Mouse (Mus musculus) liver, embryonic 11.5 days (tissue): ENCODE measurements at regions not wholly inside any gene's neighbourhood (a gene's known extent, or its start where the extent isn't known, plus 50 kb on each side); places are given as distances from the start of the nearest gene placed in this dataset.

ENCODE experiments used
- ATAC-seq: fragments of 200-750 bp; cut with Nextera tagmentation; replicated peaks from 2 replicates; pipeline ENCODE4 v1.8.0; 2017; ENCODE audit warnings: moderate number of reproducible peaks, mild to moderate bottlenecking, moderate TSS enrichment, moderate library complexity; ENCODE audit not compliant: low FRiP score
- DNase-seq: peaks from one replicate; pipeline ENCODE4 v3.0.0-alpha.2; 2017; ENCODE audit warnings: low spot score
- H3K27ac ChIP-seq: fragments of 300-500 bp; sonication (generic); 2 replicates; pipeline ENCODE4 v1.5.1; 2014; ENCODE audit warnings: mild to moderate bottlenecking, low read depth, low read length, control low read depth
- H3K27me3 ChIP-seq: fragments of 300-500 bp; sonication (generic); replicated peaks from 2 replicates; pipeline ENCODE4 v1.6.1; 2014; ENCODE audit warnings: low read length, mixed read lengths; ENCODE audit not compliant: control insufficient read depth, insufficient read depth
- H3K36me3 ChIP-seq: fragments of 300-500 bp; sonication (generic); 2 replicates; pipeline ENCODE4 v1.6.1; 2014; ENCODE audit warnings: mild to moderate bottlenecking, low read length, moderate library complexity, mixed read lengths; ENCODE audit not compliant: control insufficient read depth, insufficient read depth
- H3K4me1 ChIP-seq: fragments of 300-500 bp; sonication (generic); replicated peaks from 2 replicates; pipeline ENCODE4 v1.6.1; 2014; ENCODE audit warnings: low read length, mixed read lengths; ENCODE audit not compliant: control insufficient read depth, insufficient read depth
- H3K4me2 ChIP-seq: fragments of 300-500 bp; sonication (generic); 2 replicates; pipeline ENCODE4 v1.6.1; 2014; ENCODE audit warnings: mild to moderate bottlenecking, control low read depth, moderate library complexity
- H3K4me3 ChIP-seq: fragments of 300-500 bp; sonication (generic); 2 replicates; pipeline ENCODE4 v1.5.1; 2014; ENCODE audit warnings: low read depth, low read length, control low read depth
- H3K9ac ChIP-seq: fragments of 300-500 bp; sonication (generic); 2 replicates; pipeline ENCODE4 v1.6.1; 2014; ENCODE audit warnings: low read depth, low read length, control low read depth
- H3K9me3 ChIP-seq: fragments of 300-500 bp; sonication (generic); 2 replicates; pipeline ENCODE4 v1.6.1; 2016; ENCODE audit warnings: low read length, inconsistent platforms, mixed read lengths; ENCODE audit not compliant: control insufficient read depth
- WGBS: fragments of 180-500 bp; shearing (Covaris S2); extraction: QIAGEN DNeasy Blood & Tissue Kit; methylation state at CpG from one replicate; pipeline ENCODE4 v1.1.7; 2014; 5-methylcytosine and 5-hydroxymethylcytosine counted together

DNA sequence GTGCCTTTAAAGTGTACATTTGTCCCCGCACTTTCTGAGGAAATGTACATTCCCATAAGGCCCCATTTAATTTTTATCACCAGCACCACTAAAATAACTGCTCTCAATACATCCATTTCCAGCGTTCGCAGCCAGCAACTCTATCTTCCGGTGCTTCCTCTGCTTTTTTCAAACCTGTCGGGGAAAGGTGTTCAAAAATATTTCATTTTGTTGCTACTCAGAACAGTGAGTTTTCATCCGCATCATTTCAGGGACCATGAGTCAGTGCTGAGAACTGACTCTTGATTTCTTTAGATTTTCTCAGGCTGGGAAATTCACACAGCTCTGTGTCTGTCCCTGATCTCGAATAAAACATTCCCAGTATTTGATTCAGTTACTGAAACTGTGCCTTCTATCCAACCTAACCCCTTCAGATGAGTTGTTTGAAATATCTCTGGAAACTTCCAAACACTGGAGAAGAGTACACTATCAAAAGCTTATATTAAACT is 959.4 kb downstream of the Brinp1 start:
- Histone ChIP-seq H3K4me3 (no peak overlapping the region), H3K9me3 (no peaks in the 10 kb centered on the region), H3K27me3 (no peaks in the 10 kb centered on the region), H3K36me3 (no peaks in the 10 kb centered on the region), H3K4me2 (no peak overlapping the region), H3K27ac (no peak overlapping the region), H3K4me1 (no peaks in the 10 kb centered on the region), H3K9ac (no peak overlapping the region)
- no peak for ATAC-seq
- no peak for DNase-seq
- 76% methylated on average over 7 of the region's 7 CpGs for WGBS

DNA sequence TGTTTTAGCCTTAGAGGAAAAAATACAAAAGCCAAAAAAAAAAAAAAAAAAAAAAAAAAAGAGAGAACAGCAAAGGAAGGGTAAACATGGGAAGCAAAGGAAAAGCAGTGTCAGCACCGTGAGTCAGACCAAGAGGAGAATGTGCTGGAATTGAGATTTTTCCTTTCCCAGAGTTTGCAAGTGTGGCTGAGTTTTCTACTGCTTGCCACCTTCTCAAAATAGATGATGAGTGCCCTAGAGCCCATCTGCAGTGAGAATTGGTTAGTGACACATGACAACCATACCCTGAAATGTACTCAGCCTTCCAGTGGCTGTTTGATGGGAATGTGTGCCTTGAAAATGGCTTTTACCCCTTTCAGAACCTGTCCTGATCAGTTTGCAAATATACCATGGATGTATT is 990.7 kb downstream of the Brinp1 start:
- Histone ChIP-seq H3K9me3 (no peaks in the 10 kb centered on the region), H3K4me3 (no peak overlapping the region), H3K9ac (no peak overlapping the region), H3K27ac (no peak overlapping the region), H3K4me1 (no peaks in the 10 kb centered on the region), H3K27me3 (no peaks in the 10 kb centered on the region), H3K4me2 (no peak overlapping the region), H3K36me3 (no peaks in the 10 kb centered on the region)
- WGBS, result 67% methylated on average over 1 of the region's 1 CpGs
- no peak for ATAC-seq
- no peak for DNase-seq

DNA sequence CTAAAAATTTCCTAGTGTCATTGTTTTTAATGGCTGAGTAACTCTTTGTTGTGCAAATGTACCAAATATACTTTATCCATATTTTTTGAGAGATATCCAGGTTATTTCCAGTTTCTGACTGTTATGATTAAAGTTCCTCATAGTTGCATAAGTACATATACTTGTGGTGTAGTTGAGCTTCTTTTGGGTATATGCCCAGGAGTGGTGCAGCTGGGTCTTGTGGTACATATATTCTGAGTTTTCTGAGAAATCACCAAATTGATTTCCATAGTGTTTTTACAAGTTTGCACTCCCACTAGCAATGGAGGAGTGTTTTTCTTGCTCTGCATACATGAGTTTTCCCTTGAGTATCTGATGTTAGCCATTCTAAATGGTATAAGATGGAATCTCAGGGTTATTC is 1006.2 kb downstream of the Brinp1 start:
- Histone ChIP-seq H3K4me1 (no peaks in the 10 kb centered on the region), H3K9ac (no peak overlapping the region), H3K4me2 (no peak overlapping the region), H3K9me3 (no peaks in the 10 kb centered on the region), H3K36me3 (no peaks in the 10 kb centered on the region), H3K4me3 (no peak overlapping the region), H3K27ac (no peak overlapping the region), H3K27me3 (no peaks in the 10 kb centered on the region)
- no peak for ATAC-seq
- no peak for DNase-seq

DNA sequence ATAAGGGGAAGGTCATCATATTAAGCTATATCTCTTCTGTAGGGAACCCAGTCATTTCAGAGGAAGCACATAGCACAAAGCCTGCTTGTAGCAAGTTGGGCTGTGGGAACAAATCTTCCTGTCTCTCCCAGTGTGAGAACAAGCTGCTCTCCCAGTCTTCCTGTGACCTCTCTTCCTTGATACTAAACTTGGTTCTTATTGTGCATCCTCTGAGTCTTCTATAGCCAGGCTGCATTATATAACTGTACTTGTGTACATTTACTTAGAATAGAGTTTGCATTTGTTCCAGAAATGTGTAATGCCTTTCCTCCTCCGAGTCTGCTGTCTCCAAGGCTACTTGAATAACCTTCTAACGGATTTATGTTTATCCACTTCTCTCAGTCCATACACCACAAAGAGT is 1021.7 kb downstream of the Brinp1 start:
- Histone ChIP-seq H3K27me3 (no peaks in the 10 kb centered on the region), H3K36me3 (no peaks in the 10 kb centered on the region), H3K27ac (no peak overlapping the region), H3K4me3 (no peak overlapping the region), H3K4me2 (no peak overlapping the region), H3K9ac (no peak overlapping the region), H3K9me3 (no peaks in the 10 kb centered on the region), H3K4me1 (no peaks in the 10 kb centered on the region)
- DNase-seq (no peak), ATAC-seq (no peak)
- 68% methylated on average over 2 of the region's 2 CpGs for WGBS

DNA sequence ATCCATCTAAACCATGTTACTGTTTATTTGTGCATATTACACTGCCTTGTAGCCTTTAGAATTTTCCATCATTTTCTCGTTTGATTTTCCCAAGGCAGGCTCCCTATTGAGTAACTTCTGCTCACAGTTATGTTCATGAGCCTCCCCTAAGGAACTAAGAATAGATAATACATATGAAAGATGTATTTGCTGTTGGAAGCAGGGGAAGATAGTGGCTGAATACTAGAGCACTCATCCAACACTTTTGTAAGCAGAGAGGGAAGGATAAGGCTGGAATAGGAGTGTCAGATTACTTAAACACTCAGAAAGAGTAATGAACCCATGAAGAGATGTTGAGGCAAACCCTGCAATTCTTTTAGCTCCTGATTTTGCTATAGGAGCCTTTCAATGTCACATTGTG is 1055.1 kb downstream of the Brinp1 start:
- Histone ChIP-seq H3K9me3 (no peaks in the 10 kb centered on the region), H3K27ac (no peak overlapping the region), H3K4me2 (no peak overlapping the region), H3K4me1 (no peaks in the 10 kb centered on the region), H3K27me3 (no peaks in the 10 kb centered on the region), H3K4me3 (no peak overlapping the region), H3K36me3 (no peaks in the 10 kb centered on the region), H3K9ac (no peak overlapping the region)
- WGBS, result 54% methylated on average over 1 of the region's 1 CpGs
- DNase-seq (no peak), ATAC-seq (no peak)

DNA sequence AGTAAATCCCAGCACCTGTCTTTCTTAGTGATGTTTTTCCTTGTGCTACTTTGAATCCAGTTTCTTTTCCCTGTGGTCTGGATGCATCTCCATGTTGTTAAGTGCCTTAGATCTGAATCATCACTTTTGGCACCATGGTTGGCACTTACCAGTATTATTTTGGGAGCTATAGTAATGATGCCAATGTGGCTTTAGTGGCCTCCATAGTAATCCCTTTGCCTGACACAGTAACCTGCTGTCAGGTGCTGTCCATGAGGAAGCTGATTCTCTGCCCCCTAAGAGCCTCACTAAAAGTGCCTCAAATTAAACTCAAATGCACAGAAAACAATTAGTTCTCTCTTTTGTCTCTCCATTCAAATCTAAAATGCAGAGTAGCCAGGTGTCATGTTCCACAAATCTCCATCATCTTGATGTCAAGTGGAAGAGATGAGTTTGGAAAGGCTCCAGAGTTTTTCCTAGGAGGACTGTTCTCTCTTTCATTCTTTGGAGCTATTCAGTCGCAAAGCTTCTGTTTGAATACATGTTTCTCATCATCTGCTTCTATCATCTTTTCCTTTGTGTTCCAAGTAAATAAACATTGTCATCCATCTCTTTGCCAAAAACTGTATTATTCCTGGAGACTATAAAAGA is 1062.1 kb downstream of the Brinp1 start:
- Histone ChIP-seq H3K9ac (no peak overlapping the region), H3K9me3 (no peaks in the 10 kb centered on the region), H3K4me3 (no peak overlapping the region), H3K27ac (no peak overlapping the region), H3K4me2 (no peak overlapping the region), H3K4me1 (no peaks in the 10 kb centered on the region), H3K27me3 (no peaks in the 10 kb centered on the region), H3K36me3 (no peaks in the 10 kb centered on the region)
- no peak for ATAC-seq
- WGBS, result 71% methylated on average over 1 of the region's 1 CpGs
- no peak for DNase-seq

DNA sequence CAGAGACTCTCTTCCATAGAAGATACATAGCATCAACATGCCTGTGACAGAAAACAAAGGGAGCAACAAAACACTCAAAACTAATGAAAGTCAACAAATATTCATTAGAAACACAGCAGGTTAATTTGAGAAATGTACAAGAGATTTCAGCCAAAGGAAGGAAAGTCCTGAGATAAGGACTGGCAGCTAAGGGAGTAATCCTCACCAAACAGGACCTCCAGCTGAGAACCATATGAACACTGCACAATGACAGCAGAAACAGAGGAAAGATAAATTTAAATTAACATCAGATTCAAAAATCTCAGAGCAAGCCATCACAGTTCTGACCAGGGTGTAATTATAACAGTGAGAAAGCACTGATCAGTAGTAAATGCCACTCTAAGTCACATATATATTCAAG is 1060.6 kb downstream of the Tlr4 start:
- Histone ChIP-seq H3K4me1 (no peaks in the 10 kb centered on the region), H3K27ac (no peak overlapping the region), H3K9ac (no peak overlapping the region), H3K4me3 (no peak overlapping the region), H3K4me2 (no peak overlapping the region), H3K27me3 (no peaks in the 10 kb centered on the region), H3K36me3 (no peaks in the 10 kb centered on the region), H3K9me3 (no peaks in the 10 kb centered on the region)
- no peak for DNase-seq
- no peak for ATAC-seq

DNA sequence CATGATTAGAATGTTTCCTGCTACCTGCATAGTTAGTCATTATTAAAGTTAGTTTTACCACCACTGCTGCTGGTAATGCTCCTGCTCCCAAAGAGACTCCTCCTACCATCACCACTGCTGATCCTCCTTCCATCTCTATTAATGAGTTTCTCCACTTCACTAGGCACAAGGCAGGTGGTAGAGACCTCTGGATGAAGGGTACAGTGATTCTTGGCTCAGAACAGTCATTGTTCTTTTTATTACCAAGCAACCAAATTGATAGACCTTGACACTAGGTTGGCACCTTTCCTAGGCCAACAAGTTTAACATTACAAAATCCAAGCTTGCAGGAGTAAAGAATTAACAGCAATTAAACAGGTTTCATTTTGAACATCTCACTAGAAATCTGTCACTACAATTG is 1057.8 kb downstream of the Tlr4 start:
- no peak overlapping the region for H3K9ac ChIP-seq
- H3K27me3 ChIP-seq, result no peaks in the 10 kb centered on the region
- H3K4me2 ChIP-seq, result no peak overlapping the region
- DNase-seq, result no peak
- H3K9me3 ChIP-seq, result no peaks in the 10 kb centered on the region
- H3K4me3 ChIP-seq, result no peak overlapping the region
- H3K36me3 ChIP-seq, result no peaks in the 10 kb centered on the region
- ATAC-seq, result no peak
- no peaks in the 10 kb centered on the region for H3K4me1 ChIP-seq
- no peak overlapping the region for H3K27ac ChIP-seq

DNA sequence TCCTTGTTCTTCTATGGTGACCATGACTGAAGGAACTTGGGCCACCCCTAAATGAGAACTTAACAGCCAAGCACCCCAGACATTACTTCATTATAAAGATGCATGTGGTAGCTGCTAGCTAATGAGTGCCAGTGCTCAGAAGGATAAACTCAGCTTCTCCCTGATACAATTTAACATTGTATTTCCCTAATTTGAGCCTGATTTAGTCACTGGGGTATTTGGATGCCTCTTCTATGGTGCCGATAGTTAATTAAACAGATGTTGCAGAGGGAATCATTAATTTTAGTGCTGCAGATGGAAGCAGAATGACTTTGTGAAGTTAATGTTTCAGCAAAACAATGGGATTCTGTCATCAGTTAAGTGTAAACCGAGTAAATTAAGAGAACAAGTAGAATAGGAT is 1034.8 kb downstream of the Tlr4 start:
- no peaks in the 10 kb centered on the region for H3K27me3 ChIP-seq
- DNase-seq (no peak), ATAC-seq (no peak)
- H3K4me1 ChIP-seq, result no peaks in the 10 kb centered on the region
- H3K9ac ChIP-seq, result no peak overlapping the region
- H3K4me3 ChIP-seq, result no peak overlapping the region
- WGBS, result 80% methylated on average over 2 of the region's 2 CpGs
- no peak overlapping the region for H3K4me2 ChIP-seq
- no peaks in the 10 kb centered on the region for H3K9me3 ChIP-seq
- no peaks in the 10 kb centered on the region for H3K36me3 ChIP-seq
- no peak overlapping the region for H3K27ac ChIP-seq
